Mouse (Mus musculus) midbrain, embryonic 16.5 days (tissue): ENCODE results near the gene Sntb2. TPM values are rescaled to one million over a fixed set of nuclear protein-coding genes. Genes with fewer than 3 reads are reported as not detected.

Experiments
- ATAC-seq: fragments of 200-750 bp; cut with Nextera tagmentation; 2 replicates; pipeline ENCODE4 v1.8.0; 2017; ENCODE audit warnings: moderate TSS enrichment
- H3K27ac ChIP-seq: fragments of 300-500 bp; sonication (generic); 2 replicates; pipeline ENCODE4 v1.5.1; 2014; ENCODE audit warnings: mild to moderate bottlenecking, low read length, mixed read lengths
- H3K27me3 ChIP-seq: fragments of 300-500 bp; sonication (generic); 2 replicates; pipeline ENCODE4 v1.6.1; 2014; ENCODE audit warnings: low read depth, low read length, mixed read lengths; ENCODE audit not compliant: control insufficient read depth, insufficient read depth
- H3K36me3 ChIP-seq: fragments of 300-500 bp; sonication (generic); 2 replicates; pipeline ENCODE4 v1.6.1; 2014; ENCODE audit warnings: mild to moderate bottlenecking, low read length, moderate library complexity, mixed read lengths; ENCODE audit not compliant: control insufficient read depth, insufficient read depth
- H3K4me1 ChIP-seq: fragments of 300-500 bp; sonication (generic); 2 replicates; pipeline ENCODE4 v1.6.1; 2014; ENCODE audit warnings: mild to moderate bottlenecking, low read length, mixed read lengths; ENCODE audit not compliant: control insufficient read depth, insufficient read depth
- H3K4me2 ChIP-seq: fragments of 300-500 bp; sonication (generic); 2 replicates; pipeline ENCODE4 v1.6.1; 2014; ENCODE audit warnings: mild to moderate bottlenecking, low read length, mixed read lengths
- H3K4me3 ChIP-seq: fragments of 300-500 bp; sonication (generic); 2 replicates; pipeline ENCODE4 v1.5.1; 2014; ENCODE audit warnings: low read depth, mild to moderate bottlenecking, low read length, moderate library complexity, mixed read lengths
- H3K9ac ChIP-seq: fragments of 300-500 bp; sonication (generic); 2 replicates; pipeline ENCODE4 v1.6.1; 2014; ENCODE audit warnings: low read depth, low read length, mixed read lengths
- H3K9me3 ChIP-seq: fragments of 300-500 bp; sonication (generic); replicated peaks from 2 replicates; pipeline ENCODE4 v1.6.1; 2014; ENCODE audit warnings: mild to moderate bottlenecking, low read length, mixed read lengths; ENCODE audit not compliant: control insufficient read depth, poor library complexity, severe bottlenecking
- WGBS: fragments of 180-500 bp; shearing (Covaris S2); extraction: QIAGEN DNeasy Blood & Tissue Kit; methylation state at CpG from one replicate; pipeline ENCODE4 v1.1.7; 2014; 5-methylcytosine and 5-hydroxymethylcytosine counted together
- polyA plus RNA-seq: library from polyadenylated mRNA; unstranded; fragments of >200 nt; fragmentation: Nextera tagmentation; extraction: Ambion mirVana; gene quantifications from 2 replicates; pipeline ENCODE4 v1.2.1, GENCODE M21; 2015

The Sntb2 gene
- 4.3 and 4.6 TPM in 2 replicates for polyA plus RNA-seq

DNA sequence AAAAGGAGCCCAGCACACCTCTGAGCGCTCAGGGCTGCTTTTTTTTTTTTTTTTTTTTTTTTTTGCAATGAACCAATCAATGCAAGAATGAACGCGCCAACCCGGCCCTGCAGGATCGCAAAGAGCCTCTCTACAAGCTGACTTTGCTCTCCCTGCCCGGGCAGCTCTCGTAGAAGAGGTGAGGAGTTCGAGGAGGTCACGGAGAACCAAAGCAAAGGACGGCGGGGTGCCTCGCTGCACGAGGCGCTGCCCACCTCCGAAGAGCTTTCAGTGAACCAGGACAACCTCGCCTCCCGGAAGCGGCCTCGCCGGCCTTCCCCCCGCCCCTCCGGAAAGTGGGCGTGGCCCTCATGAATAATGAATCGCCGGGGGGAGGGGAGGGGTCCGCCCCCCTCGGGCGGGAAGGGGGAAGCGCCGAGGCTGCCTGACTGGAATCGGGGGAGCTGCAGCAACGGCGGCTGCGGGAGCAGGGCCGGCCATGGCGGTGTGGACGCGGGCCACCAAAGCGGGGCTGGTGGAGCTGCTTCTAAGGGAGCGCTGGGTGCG lies at the start of gene Sntb2:
Gene Sntb2 (plus strand): TSS at position 427 of the 546 bp plus-strand sequence.
- peaks cover 2% of the 10 kb centered on the region; the same call in 1 of the 2 replicates for H3K27me3 ChIP-seq
- peak within 1 kb of the TSS; percentile 84 for H3K4me3 ChIP-seq
- WGBS: 0% methylated on average over 29 of the region's 41 CpGs
- H3K4me1 ChIP-seq: peaks cover 11% of the 10 kb centered on the region
- peak; percentile 91 for ATAC-seq
- H3K9ac ChIP-seq: peak within 1 kb of the TSS; percentile 87
- H3K36me3 ChIP-seq: no peaks in the 10 kb centered on the region
- peak within 1 kb of the TSS; percentile 87 for H3K4me2 ChIP-seq
- H3K27ac ChIP-seq: peak within 1 kb of the TSS; percentile 89
- H3K9me3 ChIP-seq: no peaks in the 10 kb centered on the region

DNA sequence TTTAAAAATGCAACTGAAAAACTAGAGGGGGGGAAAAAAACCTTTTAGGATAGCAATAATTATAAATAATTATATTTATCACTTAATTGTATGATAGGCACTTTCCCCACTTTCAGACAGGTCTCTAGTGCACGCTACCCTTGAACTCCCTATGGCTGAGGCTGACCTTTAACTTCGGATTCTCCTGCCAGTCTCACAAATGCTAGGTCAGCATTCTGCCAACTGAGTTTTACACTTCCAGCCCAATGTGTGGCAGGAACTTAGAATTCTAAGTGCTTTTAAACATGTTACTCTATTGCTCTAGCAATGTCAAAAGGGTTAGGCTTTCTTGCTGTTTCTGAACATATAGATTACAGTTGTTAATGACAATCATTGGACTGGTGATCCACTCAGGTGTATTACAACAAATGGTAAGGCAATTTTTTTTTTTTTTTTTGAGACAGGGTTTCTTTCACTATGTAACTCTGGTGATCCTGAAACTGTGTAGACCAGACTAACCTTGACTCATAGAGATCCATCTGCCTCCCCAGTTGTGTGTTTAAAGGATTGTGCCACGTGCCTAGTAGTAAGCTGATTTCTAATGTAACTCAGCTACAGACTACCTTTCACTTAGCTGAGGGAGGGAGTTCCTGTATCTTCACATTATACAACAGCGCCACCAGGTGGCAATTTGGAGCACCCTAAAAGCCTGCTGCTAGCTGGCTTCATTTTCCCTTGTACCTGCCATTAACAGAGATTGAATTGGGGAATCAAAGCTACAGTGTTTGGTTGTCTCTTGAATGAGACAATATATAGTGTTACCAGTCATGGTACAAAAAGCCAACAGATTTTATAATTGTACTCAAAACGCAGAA lies 48.0 kb upstream of the Sntb2 start:
- Histone ChIP-seq H3K9ac (no peak overlapping the region), H3K4me2 (no peak overlapping the region), H3K4me1 (peaks cover 14% of the 10 kb centered on the region), H3K27me3 (no peaks in the 10 kb centered on the region), H3K27ac (no peak overlapping the region), H3K4me3 (no peak overlapping the region), H3K36me3 (0 out of 2 replicates have a peak, but pooled peaks cover 4% of the 10 kb centered on the region), H3K9me3 (no peaks in the 10 kb centered on the region)
- 42% methylated on average over 5 of the region's 5 CpGs for WGBS
- peak; percentile 58 for ATAC-seq

DNA sequence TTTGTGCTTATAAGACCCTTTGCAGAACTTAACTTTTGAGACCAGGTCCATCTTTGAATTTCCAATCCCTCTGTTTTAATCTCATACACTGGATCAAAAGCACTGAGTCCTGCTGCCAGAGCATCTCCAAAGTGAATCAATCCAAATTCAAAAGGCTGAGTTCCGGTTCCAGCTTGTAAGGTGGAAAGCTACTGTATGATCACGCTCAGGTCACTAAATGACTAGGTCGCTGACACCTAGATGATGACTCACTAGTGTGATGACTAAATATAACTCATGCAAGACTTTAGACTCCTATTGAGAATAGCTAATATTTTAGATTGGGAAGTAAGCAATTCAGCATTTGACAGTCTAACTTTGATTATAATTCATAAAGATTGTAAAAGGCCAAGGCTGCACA lies 46.7 kb upstream of the Sntb2 start:
- no peak overlapping the region for H3K27ac ChIP-seq
- H3K27me3 ChIP-seq: no peaks in the 10 kb centered on the region
- no peak overlapping the region for H3K9ac ChIP-seq
- no peaks in the 10 kb centered on the region for H3K9me3 ChIP-seq
- no peak for ATAC-seq
- H3K4me2 ChIP-seq: no peak overlapping the region
- peaks cover 15% of the 10 kb centered on the region for H3K4me1 ChIP-seq
- 92% methylated on average over 3 of the region's 3 CpGs for WGBS
- no peak overlapping the region for H3K4me3 ChIP-seq
- H3K36me3 ChIP-seq: no peaks in the 10 kb centered on the region

DNA sequence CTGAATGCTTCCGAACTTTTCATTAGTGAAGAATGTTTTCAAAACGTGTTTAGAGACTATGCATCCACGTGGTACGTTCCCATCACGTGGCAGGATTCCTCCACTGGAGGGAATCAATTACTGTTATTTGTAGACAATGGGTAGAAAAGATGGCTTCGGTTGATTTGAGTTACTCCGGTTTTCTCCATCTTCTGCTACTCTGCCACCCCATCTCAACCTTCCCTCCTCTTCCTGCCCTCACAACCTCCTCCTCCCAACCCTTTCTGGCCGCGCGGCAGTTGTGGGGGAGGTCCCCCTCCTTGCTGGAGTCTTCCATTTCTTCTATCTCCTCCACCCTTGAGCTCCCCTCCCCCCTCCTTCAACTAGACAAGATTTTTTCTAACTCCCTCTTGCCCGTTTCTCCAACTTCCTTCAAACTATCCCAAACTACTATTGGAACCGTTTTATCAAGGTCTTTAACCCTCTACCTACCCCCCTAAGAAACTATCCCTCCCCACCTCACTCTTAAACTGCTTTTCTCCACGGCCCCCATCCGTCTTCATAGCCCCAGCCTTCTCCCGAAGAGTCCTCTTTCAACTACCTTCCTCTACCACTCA lies 43.2 kb upstream of the Sntb2 start:
- no peaks in the 10 kb centered on the region for H3K27me3 ChIP-seq
- peak overlapping the region; percentile 97 for H3K4me3 ChIP-seq
- peak overlapping the region; percentile 95 for H3K27ac ChIP-seq
- H3K9me3 ChIP-seq: no peaks in the 10 kb centered on the region
- H3K9ac ChIP-seq: peak overlapping the region; percentile 96
- peaks cover 23% of the 10 kb centered on the region for H3K4me1 ChIP-seq
- under 1% methylated on average over 15 of the region's 15 CpGs for WGBS
- peak overlapping the region; percentile 93 for H3K4me2 ChIP-seq
- ATAC-seq: 0 out of 2 replicates have a peak, but pooled peaks have one; percentile 37
- no peaks in the 10 kb centered on the region for H3K36me3 ChIP-seq

DNA sequence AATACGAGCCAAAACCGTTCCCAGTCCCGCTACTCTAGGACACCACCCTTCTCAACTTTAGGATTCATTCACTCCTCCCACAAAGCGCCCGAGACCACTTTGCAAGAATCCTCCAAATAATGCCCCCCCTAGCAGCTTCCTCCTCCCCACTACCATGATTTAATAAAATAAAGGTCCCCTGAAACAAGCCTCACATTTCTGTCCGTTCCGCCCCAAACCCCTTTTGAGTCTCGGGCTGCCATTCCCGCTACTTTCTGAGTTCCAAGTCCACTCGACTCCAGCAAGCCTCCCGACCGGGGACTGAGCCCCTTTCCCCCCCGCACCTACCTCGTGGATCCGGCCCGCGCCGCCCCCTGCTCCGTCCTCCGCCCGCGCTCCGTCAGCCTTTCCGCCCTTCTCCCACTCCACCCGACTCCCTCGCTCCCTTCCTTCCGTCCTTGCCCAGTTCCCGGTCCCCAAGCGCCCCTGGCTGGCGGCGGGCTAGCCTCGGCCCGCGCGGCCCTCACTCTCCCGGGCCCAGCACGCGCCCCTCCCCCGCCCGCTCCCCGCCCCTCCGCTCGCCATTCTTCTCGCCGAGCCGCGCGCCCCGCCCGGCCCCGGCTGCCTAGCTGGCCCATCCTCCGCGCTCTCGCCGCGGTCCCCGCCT lies 42.6 kb upstream of the Sntb2 start:
- Histone ChIP-seq H3K4me3 (peak overlapping the region; percentile 97), H3K4me2 (peak overlapping the region; percentile 93), H3K27ac (peak overlapping the region; percentile 95), H3K4me1 (peaks cover 23% of the 10 kb centered on the region), H3K36me3 (no peaks in the 10 kb centered on the region), H3K9me3 (no peaks in the 10 kb centered on the region), H3K27me3 (no peaks in the 10 kb centered on the region), H3K9ac (peak overlapping the region; percentile 96)
- under 1% methylated on average over 36 of the region's 57 CpGs for WGBS
- peak; percentile 86 for ATAC-seq

DNA sequence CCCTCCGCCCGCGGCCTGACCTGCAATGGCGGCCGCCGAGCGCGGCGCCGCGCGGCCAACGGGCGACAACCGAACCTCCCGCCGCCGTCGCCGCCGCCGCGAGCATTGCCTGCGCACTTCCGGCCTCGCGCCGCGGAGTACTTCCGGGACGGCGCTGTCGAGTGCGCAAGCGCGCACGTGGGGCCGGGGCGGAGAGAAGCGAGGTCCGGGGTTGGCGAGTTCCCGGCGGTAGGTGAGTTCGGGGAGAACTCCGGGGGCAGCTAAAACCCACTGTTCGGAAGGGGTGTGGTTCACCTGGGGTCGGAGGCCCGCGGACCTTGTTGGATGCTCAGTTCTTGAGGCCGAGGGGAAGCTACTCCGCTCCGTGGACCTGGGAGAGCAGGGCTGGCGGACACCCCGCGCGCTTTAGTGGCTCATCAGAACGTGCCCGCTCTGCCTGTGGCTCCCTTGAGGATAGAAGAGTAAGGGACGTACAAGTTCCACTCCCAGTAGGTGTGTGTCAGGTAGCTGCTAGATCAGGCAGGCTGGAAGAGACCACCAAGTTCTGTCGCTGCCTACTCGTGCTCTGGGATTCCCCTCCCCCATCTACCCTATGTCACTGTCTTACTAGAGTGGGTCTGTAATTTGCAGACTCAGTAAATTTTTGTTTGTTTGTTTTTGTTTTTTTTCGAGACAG lies 41.9 kb upstream of the Sntb2 start, which contains the start of gene Utp4:
Gene Utp4 (plus strand): TSS at position 156 of the 676 bp plus-strand sequence.
- peak; percentile 97 for ATAC-seq

DNA sequence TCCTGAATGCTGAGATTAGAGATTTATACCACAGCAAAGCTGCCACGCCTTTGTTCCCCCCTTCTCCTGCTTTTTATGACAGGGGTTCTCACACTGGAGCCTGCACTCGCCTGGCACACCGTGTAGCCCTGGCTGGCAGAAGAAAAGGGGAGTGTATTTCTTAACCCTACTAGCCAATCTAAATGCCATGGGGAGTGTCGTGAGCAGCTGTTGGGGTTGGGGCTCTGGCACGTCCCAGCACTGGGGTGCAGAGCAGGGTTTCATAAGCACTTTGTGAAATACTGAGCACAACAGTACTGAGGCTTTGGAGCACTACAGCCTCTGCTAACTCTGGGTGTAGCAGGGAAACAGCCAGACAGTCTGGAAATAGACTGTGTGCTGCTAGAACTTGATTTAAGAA lies 36.1 kb upstream of the Sntb2 start:
- Histone ChIP-seq H3K27ac (no peak overlapping the region), H3K4me1 (peaks cover 2% of the 10 kb centered on the region), H3K27me3 (no peaks in the 10 kb centered on the region), H3K4me3 (no peak overlapping the region), H3K36me3 (peaks cover 19% of the 10 kb centered on the region), H3K9me3 (no peaks in the 10 kb centered on the region), H3K9ac (no peak overlapping the region), H3K4me2 (no peak overlapping the region)
- 93% methylated on average over 5 of the region's 5 CpGs for WGBS
- ATAC-seq: no peak

More for the DNA sequence above, 41.9 kb upstream of the Sntb2 start, which contains the start of gene Utp4:
- under 1% methylated on average over 63 of the region's 63 CpGs for WGBS
- Histone ChIP-seq H3K4me1 (peaks cover 23% of the 10 kb centered on the region), H3K9me3 (no peaks in the 10 kb centered on the region), H3K27ac (peak within 1 kb of the TSS; percentile 95), H3K4me2 (peak within 1 kb of the TSS; percentile 93), H3K27me3 (no peaks in the 10 kb centered on the region), H3K36me3 (no peaks in the 10 kb centered on the region; the same call in 1 of the 2 replicates), H3K4me3 (peak within 1 kb of the TSS; percentile 97), H3K9ac (peak within 1 kb of the TSS; percentile 96)

DNA sequence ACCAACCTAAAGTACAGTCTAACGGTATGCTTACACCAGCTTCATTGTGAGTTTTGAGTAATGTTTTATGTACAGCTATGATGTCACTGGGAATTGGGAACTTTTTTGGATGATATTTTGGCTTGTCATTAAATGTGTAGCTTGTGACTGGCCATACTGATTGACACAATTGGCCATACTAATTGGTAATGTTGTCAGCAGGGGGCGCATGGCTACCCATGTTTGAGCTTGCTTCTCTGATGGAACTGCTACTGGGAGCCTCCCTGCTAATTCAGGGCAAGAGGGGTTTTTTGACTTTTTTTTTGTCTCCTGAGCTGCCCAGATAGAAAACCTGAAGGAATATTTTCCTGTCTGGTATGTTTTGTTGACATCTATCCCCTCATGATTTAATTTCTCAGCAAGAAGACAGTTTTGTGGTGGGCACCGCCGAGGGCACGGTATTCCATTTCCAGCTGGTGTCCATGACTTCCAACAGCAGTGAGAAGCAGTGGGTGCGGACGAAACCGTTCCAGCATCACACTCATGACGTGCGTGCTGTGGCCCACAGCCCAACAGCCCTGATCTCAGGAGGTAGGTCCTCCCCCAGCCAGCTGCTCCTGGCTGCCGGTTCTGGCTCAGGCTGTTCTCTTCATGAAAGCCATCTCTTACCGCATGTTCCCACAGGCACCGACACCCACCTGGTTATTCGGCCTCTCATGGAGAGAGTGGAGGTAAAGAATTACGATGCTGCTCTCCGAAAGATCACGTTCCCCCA lies 29.6 kb upstream of the Sntb2 start:
- H3K4me3 ChIP-seq: no peak overlapping the region
- 95% methylated on average over 17 of the region's 17 CpGs for WGBS
- H3K9ac ChIP-seq: no peak overlapping the region
- no peak overlapping the region for H3K4me2 ChIP-seq
- H3K27me3 ChIP-seq: no peaks in the 10 kb centered on the region
- no peaks in the 10 kb centered on the region for H3K4me1 ChIP-seq
- peaks cover 28% of the 10 kb centered on the region for H3K36me3 ChIP-seq
- no peak overlapping the region for H3K27ac ChIP-seq
- no peak for ATAC-seq
- H3K9me3 ChIP-seq: no peaks in the 10 kb centered on the region
